11 mouse cellular contexts compared by ENCODE assay signal in genomic region chr4:45252861-45253262, GRCm38 (mm10). TPM values are rescaled to one million over a fixed set of nuclear protein-coding genes. Genes with fewer than 3 reads are reported as not detected.
DNase-seq lines count a peak whose midpoint lies in the region; ATAC-seq lines count a peak whose summit lies in the region.
"Had no signal": no experiment of that assay in that cellular context is flagged by ENCODE, and none has a peak within 500 bp of the region (broad histone marks: within the 10 kb centered on the region; RNA-seq: fewer than 3 reads in every experiment).

No protein-coding gene starts in this region.

- H3K4me1 ChIP-seq in forebrain, embryonic 15.5 days, result peaks cover 42% of the 10 kb centered on the region
- H3K4me1 ChIP-seq in intestine, embryonic 15.5 days (replicated peaks), result 0 out of 2 replicates have a peak, but pooled peaks cover 3% of the 10 kb centered on the region
- H3K4me1 ChIP-seq: liver, embryonic 12.5 days had no signal

- no peak overlapping the region for H3K4me3 ChIP-seq in forebrain, embryonic 15.5 days
- H3K4me3 ChIP-seq in intestine, embryonic 15.5 days (replicated peaks), result no peak overlapping the region
- H3K4me3 ChIP-seq: liver, embryonic 12.5 days had no signal

- no peaks in the 10 kb centered on the region for H3K9me3 ChIP-seq in forebrain, embryonic 15.5 days
- no peaks in the 10 kb centered on the region for H3K9me3 ChIP-seq in intestine, embryonic 15.5 days
- H3K9me3 ChIP-seq: liver, embryonic 12.5 days had no signal

- H3K27ac ChIP-seq in forebrain, embryonic 15.5 days (replicated peaks), result no peak overlapping the region
- H3K27ac ChIP-seq in intestine, embryonic 15.5 days, result no peak overlapping the region
- H3K27ac ChIP-seq: liver, embryonic 12.5 days had no signal

- no peak overlapping the region for H3K9ac ChIP-seq in forebrain, embryonic 15.5 days (replicated peaks)
- H3K9ac ChIP-seq in intestine, embryonic 15.5 days, result no peak overlapping the region
- H3K9ac ChIP-seq: liver, embryonic 12.5 days had no signal

- H3K4me2 ChIP-seq in forebrain, embryonic 15.5 days (replicated peaks), result no peak overlapping the region
- H3K4me2 ChIP-seq in intestine, embryonic 15.5 days (replicated peaks), result no peak overlapping the region
- H3K4me2 ChIP-seq: liver, embryonic 12.5 days had no signal

- WGBS in forebrain, embryonic 15.5 days, result 11% methylated on average over 9 of the region's 9 CpGs
- WGBS in intestine, embryonic 15.5 days, result 58% methylated on average over 9 of the region's 9 CpGs

- no peaks in the 10 kb centered on the region for H3K36me3 ChIP-seq in forebrain, embryonic 15.5 days
- H3K36me3 ChIP-seq in intestine, embryonic 15.5 days, result no peaks in the 10 kb centered on the region
- H3K36me3 ChIP-seq: liver, embryonic 12.5 days had no signal

- peaks cover 7% of the 10 kb centered on the region; the same call in 1 of the 2 replicates for H3K27me3 ChIP-seq in forebrain, embryonic 15.5 days
- H3K27me3 ChIP-seq in intestine, embryonic 15.5 days (replicated peaks), result no peaks in the 10 kb centered on the region
- H3K27me3 ChIP-seq: CH12.LX had no signal

- peak; percentile 59; the same call in 1 of the 2 replicates for ATAC-seq in forebrain, embryonic 15.5 days (replicated peaks)
- no peak for ATAC-seq in intestine, embryonic 15.5 days
- ATAC-seq: liver, embryonic 12.5 days; lung, postnatal 0 days had no signal

- intact Hi-C loops in left cerebral cortex, postnatal 14 days (cut with DNase I), result loop anchor here (5.0 kb wide), 1 partner anchor 66 kb away; no protein-coding TSS in a partner anchor
- intact Hi-C loops in left cerebral cortex, postnatal 36 days (cut with DNase I), result no loop called here

- DNase-seq in left cerebral cortex, postnatal 14 days (ENCODE audit: low spot score in 2 of 2), result peak; percentile 39 to 47
- DNase-seq in left cerebral cortex, postnatal 36 days (ENCODE audit: low spot score in 2 of 2), result no peak
- peak; percentile 29 to 65 for DNase-seq in adrenal gland, postnatal 36 days
- DNase-seq in retina, postnatal 1 day, result peak; percentile 42
- DNase-seq in spleen, postnatal 36 days (ENCODE audit: low spot score in 2 of 2), result no peak
- DNase-seq: thymus, postnatal 14 days had no signal

RNA-seq across cellular contexts. Expression of gene Trmt10b, which starts 44.1 kb away (rescaled TPM):
- 10 to 100 TPM; 11.4 to 16.9 TPM for total RNA-seq in left cerebral cortex, postnatal 14 days (2021)
- 10 to 100 TPM; 15.0 to 17.8 TPM for total RNA-seq in left cerebral cortex, postnatal 36 days (2021)
- 10 to 100 TPM in 1 of 2 experiments, 1 to 10 TPM in 1; 9.8 to 12.4 TPM for total RNA-seq in adrenal gland, postnatal 36 days (2021)
- 22.0 and 23.6 TPM in 2 replicates for polyA plus RNA-seq in forebrain, embryonic 15.5 days (2015; fragmentation: Nextera tagmentation; extraction: Ambion mirVana)
- 13.0 and 13.7 TPM in 2 replicates for polyA plus RNA-seq in intestine, embryonic 15.5 days (2015; fragmentation: Nextera tagmentation; extraction: Ambion mirVana)

Comparison
In these comparisons a context has a peak if more than half of its experiments do, and no peak if none do; other contexts are left out.
1. DNase-seq: peak in left cerebral cortex, postnatal 14 days (2 of 2), adrenal gland, postnatal 36 days (2 of 2) and retina, postnatal 1 day (single experiment); none in left cerebral cortex, postnatal 36 days (0 of 2) and spleen, postnatal 36 days (0 of 2).